Mouse (Mus musculus): Measurements from ENCODE around the gene Rit1. TPM values are rescaled to one million over a fixed set of nuclear protein-coding genes. Genes with fewer than 3 reads are reported as not detected.

Gene Rit1
- polyA plus RNA-seq, 1 experiment: 60.9 TPM

Other genes with a start within 250 kb of the Rit1 start
- gene Lmna, start 206.9 kb upstream of the Rit1 start, polyA plus RNA-seq (2012; rRNA removed): 52.5 and 53.9 TPM in 2 replicates
- 4.5 and 4.7 TPM in 2 replicates for gene Mex3a, start 184.4 kb upstream of the Rit1 start, polyA plus RNA-seq (2012; rRNA removed)
- gene Rab25, start 168.5 kb upstream of the Rit1 start, polyA plus RNA-seq (2012; rRNA removed): 0.40 and 0.67 TPM in 2 replicates
- gene Lamtor2, start 163.8 kb upstream of the Rit1 start, polyA plus RNA-seq (2012; rRNA removed): 110 and 131 TPM in 2 replicates
- 97.4 and 102 TPM in 2 replicates for gene Ubqln4, start 163.1 kb upstream of the Rit1 start, polyA plus RNA-seq (2012; rRNA removed)
- 111 and 131 TPM in 2 replicates for gene Ssr2, start 141.0 kb upstream of the Rit1 start, polyA plus RNA-seq (2012; rRNA removed)
- 185 and 212 TPM in 2 replicates for gene Arhgef2, start 110.9 kb upstream of the Rit1 start, polyA plus RNA-seq (2012; rRNA removed)
- not detected in 2 replicates for gene Rxfp4, start 63.7 kb upstream of the Rit1 start, polyA plus RNA-seq (2012; rRNA removed)
- gene Khdc4, start 31.0 kb upstream of the Rit1 start, polyA plus RNA-seq (2012; rRNA removed): 75.8 and 82.0 TPM in 2 replicates
- 374 and 395 TPM in 2 replicates for gene Syt11, start 58.3 kb downstream of the Rit1 start, polyA plus RNA-seq (2012; rRNA removed)
- 31.4 and 33.3 TPM in 2 replicates for gene Gon4l, start 118.4 kb downstream of the Rit1 start, polyA plus RNA-seq (2012; rRNA removed)
- 34.7 and 36.8 TPM in 2 replicates for gene Msto1, start 197.2 kb downstream of the Rit1 start, polyA plus RNA-seq (2012; rRNA removed)
- gene Ash1l, start 233.8 kb downstream of the Rit1 start, polyA plus RNA-seq (2012; rRNA removed): 31.4 and 33.0 TPM in 2 replicates
- 114 and 120 TPM in 2 replicates for gene Dap3, start 234.3 kb downstream of the Rit1 start, polyA plus RNA-seq (2012; rRNA removed)

Measured in frontal cortex, adult 2 months (tissue).